ENCODE assay signal across 19 mouse cellular contexts in genomic region chr7:129215926-129216543, GRCm38 (mm10). TPM values are rescaled to one million over a fixed set of nuclear protein-coding genes. Genes with fewer than 3 reads are reported as not detected.
DNase-seq lines count a peak whose midpoint lies in the region; ATAC-seq and TF ChIP-seq lines count a peak whose summit lies in the region.
"Had no signal": no experiment of that assay in that cellular context is flagged by ENCODE, and none has a peak within 500 bp of the region (broad histone marks: within the 10 kb centered on the region; RNA-seq: fewer than 3 reads in every experiment).

No protein-coding gene starts in this region.

- H3K4me1 ChIP-seq in forebrain, embryonic 13.5 days: 0 out of 2 replicates have a peak, but pooled peaks cover 6% of the 10 kb centered on the region
- H3K4me1 ChIP-seq in forebrain, postnatal 0 days (ENCODE audit: insufficient read depth): no peaks in the 10 kb centered on the region
- no peaks in the 10 kb centered on the region for H3K4me1 ChIP-seq in lung, embryonic 14.5 days (ENCODE audit: insufficient read depth)
- H3K4me1 ChIP-seq in hindbrain, embryonic 15.5 days (replicated peaks): peaks cover 12% of the 10 kb centered on the region
- no peaks in the 10 kb centered on the region for H3K4me1 ChIP-seq in stomach, embryonic 14.5 days (ENCODE audit: control insufficient read depth, insufficient read depth, low read length)
- H3K4me1 ChIP-seq: lung, embryonic 15.5 days; neural tube, embryonic 12.5 days had no signal

- H3K9ac ChIP-seq in forebrain, embryonic 13.5 days: no peak overlapping the region
- no peak overlapping the region for H3K9ac ChIP-seq in forebrain, postnatal 0 days
- H3K9ac ChIP-seq in lung, embryonic 14.5 days: no peak overlapping the region
- H3K9ac ChIP-seq in hindbrain, embryonic 15.5 days: no peak overlapping the region
- no peak overlapping the region for H3K9ac ChIP-seq in stomach, embryonic 14.5 days (replicated peaks; ENCODE audit: low read depth, low read length)
- H3K9ac ChIP-seq: lung, embryonic 15.5 days; neural tube, embryonic 12.5 days had no signal

- TF ChIP-seq CTCF in forebrain, postnatal 0 days (IDR thresholded peaks at IDR 0.05; ENCODE audit: low read depth): no peak
- TF ChIP-seq CTCF in lung, embryonic 14.5 days (IDR thresholded peaks at IDR 0.05; ENCODE audit: low read depth): no peak

- no peaks in the 10 kb centered on the region for H3K36me3 ChIP-seq in forebrain, embryonic 13.5 days (ENCODE audit: poor library complexity, severe bottlenecking)
- H3K36me3 ChIP-seq in forebrain, postnatal 0 days (ENCODE audit: insufficient read depth): no peaks in the 10 kb centered on the region
- no peaks in the 10 kb centered on the region for H3K36me3 ChIP-seq in lung, embryonic 14.5 days (ENCODE audit: insufficient read depth)
- H3K36me3 ChIP-seq in hindbrain, embryonic 15.5 days: no peaks in the 10 kb centered on the region
- H3K36me3 ChIP-seq in stomach, embryonic 14.5 days (ENCODE audit: control insufficient read depth, insufficient read depth, low read length): no peaks in the 10 kb centered on the region
- H3K36me3 ChIP-seq: G1E; lung, embryonic 15.5 days; neural tube, embryonic 12.5 days had no signal

- H3K27ac ChIP-seq in forebrain, embryonic 13.5 days: peak overlapping the region; percentile 35
- H3K27ac ChIP-seq in forebrain, postnatal 0 days (ENCODE audit: low read depth, low read length): no peak overlapping the region
- no peak overlapping the region for H3K27ac ChIP-seq in lung, embryonic 14.5 days (ENCODE audit: low read depth)
- H3K27ac ChIP-seq in hindbrain, embryonic 15.5 days (replicated peaks): peak overlapping the region; percentile 22; the same call in 1 of the 2 replicates
- H3K27ac ChIP-seq in stomach, embryonic 14.5 days (ENCODE audit: low read length): peak overlapping the region; percentile 52; the same call in 1 of the 2 replicates
- H3K27ac ChIP-seq: gastrocnemius, adult 2 months; lung, embryonic 15.5 days; neural tube, embryonic 12.5 days had no signal

- WGBS in forebrain, embryonic 13.5 days: 79% methylated on average over 10 of the region's 10 CpGs
- WGBS in forebrain, postnatal 0 days: 69% methylated on average over 10 of the region's 10 CpGs
- WGBS in lung, embryonic 14.5 days: 61% methylated on average over 10 of the region's 10 CpGs
- 63% methylated on average over 10 of the region's 10 CpGs for WGBS in hindbrain, embryonic 15.5 days
- 72% methylated on average over 10 of the region's 10 CpGs for WGBS in stomach, embryonic 14.5 days

- no peaks in the 10 kb centered on the region for H3K27me3 ChIP-seq in forebrain, embryonic 13.5 days
- no peaks in the 10 kb centered on the region for H3K27me3 ChIP-seq in forebrain, postnatal 0 days (ENCODE audit: insufficient read depth, low read length)
- no peaks in the 10 kb centered on the region for H3K27me3 ChIP-seq in lung, embryonic 14.5 days (ENCODE audit: insufficient read depth, low read length)
- H3K27me3 ChIP-seq in hindbrain, embryonic 15.5 days: no peaks in the 10 kb centered on the region
- H3K27me3 ChIP-seq in stomach, embryonic 14.5 days (ENCODE audit: control insufficient read depth, insufficient read depth, low read length): no peaks in the 10 kb centered on the region
- H3K27me3 ChIP-seq: lung, embryonic 15.5 days; neural tube, embryonic 12.5 days had no signal

- no peaks in the 10 kb centered on the region for H3K9me3 ChIP-seq in forebrain, embryonic 13.5 days (replicated peaks)
- H3K9me3 ChIP-seq in forebrain, postnatal 0 days (ENCODE audit: low read length): no peaks in the 10 kb centered on the region
- no peaks in the 10 kb centered on the region for H3K9me3 ChIP-seq in lung, embryonic 14.5 days (ENCODE audit: low read depth, low read length)
- no peaks in the 10 kb centered on the region for H3K9me3 ChIP-seq in hindbrain, embryonic 15.5 days
- H3K9me3 ChIP-seq in stomach, embryonic 14.5 days (ENCODE audit: control insufficient read depth, low read depth, low read length): no peaks in the 10 kb centered on the region
- H3K9me3 ChIP-seq: lung, embryonic 15.5 days; neural tube, embryonic 12.5 days had no signal

- no peak overlapping the region for H3K4me2 ChIP-seq in forebrain, embryonic 13.5 days
- H3K4me2 ChIP-seq in forebrain, postnatal 0 days (ENCODE audit: low read depth): no peak overlapping the region
- no peak overlapping the region for H3K4me2 ChIP-seq in lung, embryonic 14.5 days
- H3K4me2 ChIP-seq in hindbrain, embryonic 15.5 days: no peak overlapping the region
- H3K4me2 ChIP-seq in stomach, embryonic 14.5 days (replicated peaks; ENCODE audit: low read depth, low read length): no peak overlapping the region
- H3K4me2 ChIP-seq: lung, embryonic 15.5 days; neural tube, embryonic 12.5 days had no signal

- DNase-seq in forebrain, postnatal 0 days: no peak
- peak; percentile 76 for DNase-seq in lung, embryonic 14.5 days
- DNase-seq in lung, postnatal 14 days: no peak
- DNase-seq in ovary, postnatal 36 days (ENCODE audit: low spot score): no peak
- DNase-seq: adrenal gland, postnatal 25 days; gastrocnemius, adult 2 months; heart, postnatal 14 days; kidney, adult 8-10 months; thymus, adult 2 months had no signal

- no peak overlapping the region for H3K4me3 ChIP-seq in forebrain, embryonic 13.5 days
- H3K4me3 ChIP-seq in forebrain, postnatal 0 days (ENCODE audit: low read depth, low read length): no peak overlapping the region
- no peak overlapping the region for H3K4me3 ChIP-seq in lung, embryonic 14.5 days (ENCODE audit: low read depth, low read length)
- H3K4me3 ChIP-seq in hindbrain, embryonic 15.5 days: no peak overlapping the region
- H3K4me3 ChIP-seq in stomach, embryonic 14.5 days (ENCODE audit: low read depth, low read length): no peak overlapping the region
- H3K4me3 ChIP-seq: gastrocnemius, adult 2 months; lung, embryonic 15.5 days; neural tube, embryonic 12.5 days had no signal

- no peak for ATAC-seq in forebrain, embryonic 13.5 days
- ATAC-seq in forebrain, postnatal 0 days: no peak
- ATAC-seq in lung, embryonic 14.5 days (ENCODE audit: insufficient read depth): peak; percentile 68
- ATAC-seq in hindbrain, embryonic 15.5 days (ENCODE audit: low FRiP score, low read depth): no peak
- ATAC-seq in stomach, embryonic 14.5 days (ENCODE audit: insufficient number of reproducible peaks, insufficient read depth, low FRiP score, low read depth): peak; percentile 42; the same call in 1 of the 2 replicates

RNA-seq across cellular contexts. Expression of gene Plpp4, which starts 40.8 kb away (rescaled TPM):
- 0.65 and 2.4 TPM in 2 replicates for polyA plus RNA-seq in forebrain, embryonic 13.5 days (2015; fragmentation: Nextera tagmentation; extraction: Ambion mirVana)
- 8.6 and 8.7 TPM in 2 replicates for total RNA-seq in forebrain, postnatal 0 days (2014; rRNA removed)
- polyA plus RNA-seq in forebrain, postnatal 0 days (2015; fragmentation: Nextera tagmentation; extraction: Ambion mirVana): 6.5 and 6.7 TPM in 2 replicates
- polyA plus RNA-seq in lung, embryonic 14.5 days (2014; fragmentation: Nextera tagmentation; extraction: Ambion mirVana): 0.50 and 0.53 TPM in 2 replicates
- polyA plus RNA-seq in hindbrain, embryonic 15.5 days (2015; fragmentation: Nextera tagmentation; extraction: Ambion mirVana): 13.8 and 15.9 TPM in 2 replicates
- 0.84 and 0.98 TPM in 2 replicates for polyA plus RNA-seq in stomach, embryonic 14.5 days (2014; fragmentation: Nextera tagmentation; extraction: Ambion mirVana)
- total RNA-seq: adrenal gland, postnatal 25 days; common myeloid progenitor, adult 5-6 weeks; G1E; gastrocnemius, adult 2 months; heart, adult 8-10 months; heart, postnatal 14 days; liver, adult 2 months; megakaryocyte-erythroid progenitor cell, adult 5-6 weeks had no signal
- polyA plus RNA-seq: G1E; liver, adult 2 months had no signal

Comparison
In these comparisons a context has a peak if more than half of its experiments do, and no peak if none do; other contexts are left out.
1. H3K27ac ChIP-seq: peak in forebrain, embryonic 13.5 days (single experiment), hindbrain, embryonic 15.5 days (single experiment) and stomach, embryonic 14.5 days (single experiment); none in forebrain, postnatal 0 days (single experiment) and lung, embryonic 14.5 days (single experiment).
2. ATAC-seq: peak in lung, embryonic 14.5 days (single experiment) and stomach, embryonic 14.5 days (single experiment); none in forebrain, embryonic 13.5 days (single experiment), forebrain, postnatal 0 days (single experiment) and hindbrain, embryonic 15.5 days (single experiment).